Mouse (Mus musculus) heart, adult 11 months (tissue): Measurements from ENCODE around the gene B4galt1.

Experiments used
- DNase-seq: peaks from one replicate; pipeline ENCODE4 v3.0.0; 2022

The B4galt1 gene

GRCm38 (mm10) chr4:40839251-40839650, 14.6 kb downstream of the B4galt1 start:
- peak; percentile 91 for DNase-seq

- peak; percentile 96 for DNase-seq
These were observed 16.1 kb downstream of the B4galt1 start for GRCm38 (mm10) chr4:40837451-40838285.

- DNase-seq = peak; percentile 87
These were observed 16.8 kb downstream of the B4galt1 start for GRCm38 (mm10) chr4:40837008-40837407.

- peak; percentile 68 for DNase-seq
These were observed 18.9 kb downstream of the B4galt1 start for GRCm38 (mm10) chr4:40834872-40835271.

- DNase-seq = peak; percentile 78
These were observed 19.5 kb downstream of the B4galt1 start for GRCm38 (mm10) chr4:40834232-40834786.

- DNase-seq = peak; percentile 94
These were observed 20.2 kb downstream of the B4galt1 start for GRCm38 (mm10) chr4:40833381-40834231.

- peak; percentile 73 for DNase-seq
These were observed 23.3 kb downstream of the B4galt1 start for GRCm38 (mm10) chr4:40830530-40830929.

GRCm38 (mm10) chr4:40829654-40830400, 24.0 kb downstream of the B4galt1 start:
- DNase-seq = peak; percentile 88

- peak; percentile 99 for DNase-seq
These were observed 24.9 kb downstream of the B4galt1 start for GRCm38 (mm10) chr4:40828910-40829309.

GRCm38 (mm10) chr4:40827926-40828325, 25.9 kb downstream of the B4galt1 start:
- DNase-seq = peak; percentile 90

- peak; percentile 81 for DNase-seq
These were observed 27.0 kb downstream of the B4galt1 start for GRCm38 (mm10) chr4:40826810-40827209.

GRCm38 (mm10) chr4:40825981-40826380, 27.8 kb downstream of the B4galt1 start:
- peak; percentile 91 for DNase-seq

- DNase-seq = peak; percentile 85
These were observed 28.7 kb downstream of the B4galt1 start for GRCm38 (mm10) chr4:40825146-40825545.

GRCm38 (mm10) chr4:40824505-40824904, 29.3 kb downstream of the B4galt1 start:
- no peak for DNase-seq

GRCm38 (mm10) chr4:40823664-40824063, 30.1 kb downstream of the B4galt1 start:
- peak; percentile 90 for DNase-seq

GRCm38 (mm10) chr4:40823151-40823550, 30.7 kb downstream of the B4galt1 start:
- DNase-seq = peak; percentile 91

GRCm38 (mm10) chr4:40821303-40822023, 32.3 kb downstream of the B4galt1 start:
- no peak for DNase-seq

GRCm38 (mm10) chr4:40820903-40821302, 32.9 kb downstream of the B4galt1 start:
- peak; percentile 83 for DNase-seq

GRCm38 (mm10) chr4:40820024-40820423, 33.8 kb downstream of the B4galt1 start:
- DNase-seq = peak; percentile 93

- DNase-seq = peak; percentile 91
These were observed 34.7 kb downstream of the B4galt1 start for GRCm38 (mm10) chr4:40819151-40819550.

GRCm38 (mm10) chr4:40818421-40818820, 35.4 kb downstream of the B4galt1 start:
- DNase-seq = peak; percentile 87

GRCm38 (mm10) chr4:40817936-40818335, 35.9 kb downstream of the B4galt1 start:
- peak; percentile 92 for DNase-seq
